Mouse (Mus musculus): Measurements from ENCODE around the gene Col27a1. TPM values are rescaled to one million over a fixed set of nuclear protein-coding genes. Genes with fewer than 3 reads are reported as not detected.

The Col27a1 gene
- polyA plus RNA-seq, 1 experiment from 2014 or later, result 18.6 TPM

DNA sequence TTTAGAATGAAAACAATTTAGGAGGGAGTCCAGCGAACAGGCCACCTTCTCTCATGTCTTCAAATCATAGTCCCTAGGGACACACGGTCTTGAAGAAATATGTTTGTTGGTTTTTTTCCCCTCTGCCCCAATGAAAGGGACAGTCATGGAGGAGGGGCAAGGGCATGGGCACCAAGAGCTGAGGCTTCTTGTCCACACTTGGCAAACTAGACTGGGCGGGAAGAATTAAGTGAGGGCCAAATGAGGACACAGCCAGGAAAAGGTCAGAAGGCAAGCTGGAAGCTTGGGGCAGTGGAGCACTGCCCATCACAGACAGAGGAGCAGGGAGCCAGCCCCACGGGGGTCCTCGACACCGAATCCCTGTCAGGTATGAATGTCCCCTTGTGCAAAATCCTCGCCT, 9.9 kb upstream of the Col27a1 start:
- Histone ChIP-seq H3K4me1 (no peaks in the 10 kb centered on the region), H3K4me3 (replicated peaks) (no peak overlapping the region), H3K9ac (no peak overlapping the region), H3K9me3 (no peaks in the 10 kb centered on the region), H3K4me2 (no peak overlapping the region), H3K36me3 (no peaks in the 10 kb centered on the region), H3K27me3 (replicated peaks) (no peaks in the 10 kb centered on the region), H3K27ac (no peak overlapping the region)
- no peak for ATAC-seq (ENCODE audit: insufficient read depth, low FRiP score, low read depth)
- 85% methylated on average over 7 of the region's 7 CpGs for WGBS

DNA sequence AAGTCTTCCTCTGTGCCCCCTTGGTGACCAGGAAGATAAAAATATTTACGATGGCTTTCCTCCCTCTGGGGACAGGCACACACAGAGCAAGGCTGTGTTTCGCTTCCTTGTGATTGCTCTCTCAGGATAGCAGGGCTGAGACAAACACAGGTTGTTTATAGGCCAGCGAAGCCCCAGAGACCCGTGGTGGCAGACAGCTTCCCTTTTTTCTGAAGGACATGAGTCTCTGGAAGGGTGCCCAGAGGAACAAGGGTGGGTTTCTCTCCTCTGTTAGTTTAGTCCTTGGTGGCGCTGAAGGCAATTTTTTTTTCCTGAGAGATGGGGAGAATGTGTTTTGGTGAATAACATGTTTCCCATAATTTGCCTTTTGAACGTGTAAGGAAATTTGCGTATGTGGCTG, 8.2 kb upstream of the Col27a1 start:
- H3K36me3 ChIP-seq, result no peaks in the 10 kb centered on the region
- WGBS, result 61% methylated on average over 7 of the region's 7 CpGs
- no peaks in the 10 kb centered on the region for H3K9me3 ChIP-seq
- H3K27me3 ChIP-seq (replicated peaks), result no peaks in the 10 kb centered on the region
- H3K27ac ChIP-seq, result no peak overlapping the region
- no peak overlapping the region for H3K9ac ChIP-seq
- no peak for ATAC-seq (ENCODE audit: insufficient read depth, low FRiP score, low read depth)
- no peak overlapping the region for H3K4me2 ChIP-seq
- no peak overlapping the region for H3K4me3 ChIP-seq (replicated peaks)
- H3K4me1 ChIP-seq, result no peaks in the 10 kb centered on the region

DNA sequence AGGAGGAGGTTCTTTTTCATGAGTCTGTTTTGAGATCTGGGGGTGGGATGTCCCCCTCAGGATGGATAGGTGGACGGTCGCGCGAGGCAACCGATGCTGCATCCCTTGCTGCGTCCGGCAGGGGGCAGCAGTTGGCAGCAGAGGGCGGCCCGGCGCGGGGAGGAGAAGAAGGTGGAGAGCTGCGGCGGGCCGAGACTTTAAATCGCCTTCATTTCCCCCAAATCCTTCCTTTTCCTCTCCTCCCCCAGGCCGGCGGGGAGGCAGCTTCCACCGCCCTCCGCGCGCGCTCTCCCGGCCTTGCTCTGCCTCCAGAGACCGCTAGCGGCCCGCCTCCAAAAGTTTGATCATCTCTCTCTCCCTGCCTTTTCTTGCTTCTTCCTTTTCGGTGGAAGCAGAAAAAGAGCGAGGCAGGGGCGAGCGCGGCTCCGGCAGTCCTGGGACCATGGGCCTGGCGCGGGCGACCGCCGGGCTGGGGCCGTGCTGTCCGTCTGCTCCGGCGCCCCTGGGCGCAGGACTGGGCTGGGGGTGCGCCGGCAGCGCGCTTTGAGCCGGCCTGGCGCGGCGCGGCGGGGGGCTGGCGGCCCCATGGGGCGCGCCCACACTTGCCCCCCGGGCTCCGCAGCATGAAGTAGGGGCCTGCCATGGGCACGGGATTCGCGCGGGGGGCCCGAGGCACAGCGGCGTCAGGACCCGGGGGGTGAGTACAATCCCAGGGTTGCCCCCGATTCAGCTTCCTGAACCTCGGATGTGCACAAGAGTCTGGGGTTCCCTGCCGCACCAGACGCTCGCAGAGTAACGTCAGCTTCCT, 1.6 kb downstream of the Col27a1 start:
- Histone ChIP-seq H3K36me3 (no peaks in the 10 kb centered on the region), H3K9ac (peak overlapping the region; percentile 88), H3K27ac (peak overlapping the region; percentile 79), H3K9me3 (no peaks in the 10 kb centered on the region), H3K4me3 (replicated peaks) (peak overlapping the region; percentile 83), H3K4me2 (peak overlapping the region; percentile 96), H3K27me3 (replicated peaks) (no peaks in the 10 kb centered on the region; the same call in 1 of the 2 replicates), H3K4me1 (peaks cover 28% of the 10 kb centered on the region)
- peak; percentile 19 for ATAC-seq (ENCODE audit: insufficient read depth, low FRiP score, low read depth)
- WGBS, result under 1% methylated on average over 69 of the region's 71 CpGs

GRCm38 (mm10) chr4:63215993-63216531, 2.3 kb downstream of the Col27a1 start:
- peaks cover 28% of the 10 kb centered on the region for H3K4me1 ChIP-seq
- H3K27ac ChIP-seq, result peak overlapping the region; percentile 79
- ATAC-seq (ENCODE audit: insufficient read depth, low FRiP score, low read depth), result peak; percentile 12; the same call in 1 of the 2 replicates
- no peaks in the 10 kb centered on the region for H3K9me3 ChIP-seq
- H3K4me2 ChIP-seq, result peak overlapping the region; percentile 96
- H3K27me3 ChIP-seq (replicated peaks), result no peaks in the 10 kb centered on the region; the same call in 1 of the 2 replicates
- H3K4me3 ChIP-seq (replicated peaks), result peak overlapping the region; percentile 83
- H3K9ac ChIP-seq, result peak overlapping the region; percentile 88
- WGBS, result 2% methylated on average over 24 of the region's 24 CpGs
- no peaks in the 10 kb centered on the region for H3K36me3 ChIP-seq

- peak overlapping the region; percentile 83 for H3K4me3 ChIP-seq (replicated peaks)
- H3K4me2 ChIP-seq, result peak overlapping the region; percentile 96
- ATAC-seq (ENCODE audit: insufficient read depth, low FRiP score, low read depth), result peak; percentile 32; the same call in 1 of the 2 replicates
- H3K9ac ChIP-seq, result 0 out of 2 replicates have a peak overlapping the region, but pooled peaks have one; percentile 88
- peaks cover 28% of the 10 kb centered on the region for H3K4me1 ChIP-seq
- H3K27me3 ChIP-seq (replicated peaks), result no peaks in the 10 kb centered on the region; the same call in 1 of the 2 replicates
- WGBS, result 14% methylated on average over 9 of the region's 9 CpGs
- H3K27ac ChIP-seq, result peak overlapping the region; percentile 79
- 0 out of 2 replicates have a peak, but pooled peaks cover 3% of the 10 kb centered on the region for H3K36me3 ChIP-seq
- no peaks in the 10 kb centered on the region for H3K9me3 ChIP-seq
These were observed 2.8 kb downstream of the Col27a1 start for GRCm38 (mm10) chr4:63216566-63216965.

DNA sequence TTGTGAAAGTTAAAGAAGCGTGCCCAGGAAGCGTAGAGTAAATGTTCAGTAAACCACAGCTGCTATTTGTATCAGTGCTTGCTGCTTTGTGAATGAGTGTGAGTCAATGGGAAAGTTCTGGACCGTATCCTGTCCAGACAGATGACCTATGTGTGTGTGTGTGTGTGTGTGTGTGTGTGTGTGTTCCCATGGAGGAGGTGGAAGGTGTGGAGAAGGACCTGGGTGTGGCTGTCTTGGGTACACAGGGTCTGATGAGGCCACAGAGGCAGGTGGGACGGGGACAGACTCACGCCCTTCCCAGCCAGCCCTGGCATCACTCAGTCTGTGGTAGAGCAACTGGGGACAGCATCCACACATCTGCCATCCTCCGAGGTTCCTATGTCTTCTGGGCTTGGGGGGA, 3.7 kb downstream of the Col27a1 start:
- H3K27me3 ChIP-seq (replicated peaks), result no peaks in the 10 kb centered on the region; the same call in 1 of the 2 replicates
- WGBS, result 69% methylated on average over 6 of the region's 6 CpGs
- peak overlapping the region; percentile 96 for H3K4me2 ChIP-seq
- H3K36me3 ChIP-seq, result 0 out of 2 replicates have a peak, but pooled peaks cover 11% of the 10 kb centered on the region
- no peak for ATAC-seq (ENCODE audit: insufficient read depth, low FRiP score, low read depth)
- H3K9ac ChIP-seq, result no peak overlapping the region
- H3K27ac ChIP-seq, result 0 out of 2 replicates have a peak overlapping the region, but pooled peaks have one; percentile 41
- no peak overlapping the region; the same call in 1 of the 2 replicates for H3K4me3 ChIP-seq (replicated peaks)
- peaks cover 28% of the 10 kb centered on the region for H3K4me1 ChIP-seq
- H3K9me3 ChIP-seq, result no peaks in the 10 kb centered on the region

DNA sequence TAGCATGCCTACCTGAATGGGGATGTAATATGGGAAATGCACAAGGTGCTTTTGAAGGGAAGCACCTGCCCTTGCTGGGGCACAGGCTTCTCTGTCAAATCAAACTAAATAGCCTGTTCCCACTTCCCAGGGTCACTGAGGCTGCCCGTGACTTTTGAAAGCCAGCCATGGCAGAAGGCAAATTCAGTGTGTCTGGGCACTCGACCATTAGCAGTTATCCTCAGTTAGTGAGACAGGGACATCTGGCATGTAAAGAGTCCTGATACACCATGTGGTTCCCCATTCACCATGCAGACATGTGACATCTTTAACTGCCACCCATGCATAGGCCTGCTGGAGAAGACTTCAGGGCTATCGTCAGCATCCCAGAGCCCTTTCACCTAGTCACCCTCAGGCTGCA, 5.3 kb downstream of the Col27a1 start:
- Histone ChIP-seq H3K4me1 (peaks cover 22% of the 10 kb centered on the region), H3K9ac (no peak overlapping the region), H3K9me3 (no peaks in the 10 kb centered on the region), H3K4me3 (replicated peaks) (no peak overlapping the region), H3K27me3 (replicated peaks) (no peaks in the 10 kb centered on the region; the same call in 1 of the 2 replicates), H3K27ac (no peak overlapping the region), H3K36me3 (0 out of 2 replicates have a peak, but pooled peaks cover 15% of the 10 kb centered on the region), H3K4me2 (no peak overlapping the region)
- 83% methylated on average over 3 of the region's 3 CpGs for WGBS
- no peak for ATAC-seq (ENCODE audit: insufficient read depth, low FRiP score, low read depth)

DNA sequence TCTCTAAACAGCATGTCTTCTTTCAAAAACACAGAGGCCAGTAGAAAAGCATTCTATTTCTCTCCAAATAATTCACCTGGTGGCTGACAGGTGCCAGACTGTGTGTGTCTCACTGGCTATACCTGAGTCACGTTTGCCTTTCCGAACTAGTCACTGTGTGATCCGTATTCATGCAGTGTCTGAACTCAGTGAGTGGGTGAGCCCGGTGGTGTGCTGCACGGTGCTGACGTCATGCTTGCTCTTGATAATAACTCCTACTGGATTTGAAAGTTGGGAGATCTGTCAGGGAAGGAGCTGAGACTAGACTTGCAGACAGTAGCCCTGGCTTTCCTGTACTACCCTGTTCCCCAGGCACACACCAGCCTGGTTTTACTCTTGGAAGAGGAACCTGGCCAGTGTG, 5.8 kb downstream of the Col27a1 start:
- peaks cover 17% of the 10 kb centered on the region for H3K4me1 ChIP-seq
- H3K9me3 ChIP-seq, result no peaks in the 10 kb centered on the region
- H3K27me3 ChIP-seq (replicated peaks), result no peaks in the 10 kb centered on the region
- 71% methylated on average over 6 of the region's 6 CpGs for WGBS
- H3K27ac ChIP-seq, result no peak overlapping the region
- H3K9ac ChIP-seq, result no peak overlapping the region
- H3K4me3 ChIP-seq (replicated peaks), result no peak overlapping the region
- H3K36me3 ChIP-seq, result peaks cover 19% of the 10 kb centered on the region; the same call in 1 of the 2 replicates
- H3K4me2 ChIP-seq, result no peak overlapping the region
- ATAC-seq (ENCODE audit: insufficient read depth, low FRiP score, low read depth), result no peak

DNA sequence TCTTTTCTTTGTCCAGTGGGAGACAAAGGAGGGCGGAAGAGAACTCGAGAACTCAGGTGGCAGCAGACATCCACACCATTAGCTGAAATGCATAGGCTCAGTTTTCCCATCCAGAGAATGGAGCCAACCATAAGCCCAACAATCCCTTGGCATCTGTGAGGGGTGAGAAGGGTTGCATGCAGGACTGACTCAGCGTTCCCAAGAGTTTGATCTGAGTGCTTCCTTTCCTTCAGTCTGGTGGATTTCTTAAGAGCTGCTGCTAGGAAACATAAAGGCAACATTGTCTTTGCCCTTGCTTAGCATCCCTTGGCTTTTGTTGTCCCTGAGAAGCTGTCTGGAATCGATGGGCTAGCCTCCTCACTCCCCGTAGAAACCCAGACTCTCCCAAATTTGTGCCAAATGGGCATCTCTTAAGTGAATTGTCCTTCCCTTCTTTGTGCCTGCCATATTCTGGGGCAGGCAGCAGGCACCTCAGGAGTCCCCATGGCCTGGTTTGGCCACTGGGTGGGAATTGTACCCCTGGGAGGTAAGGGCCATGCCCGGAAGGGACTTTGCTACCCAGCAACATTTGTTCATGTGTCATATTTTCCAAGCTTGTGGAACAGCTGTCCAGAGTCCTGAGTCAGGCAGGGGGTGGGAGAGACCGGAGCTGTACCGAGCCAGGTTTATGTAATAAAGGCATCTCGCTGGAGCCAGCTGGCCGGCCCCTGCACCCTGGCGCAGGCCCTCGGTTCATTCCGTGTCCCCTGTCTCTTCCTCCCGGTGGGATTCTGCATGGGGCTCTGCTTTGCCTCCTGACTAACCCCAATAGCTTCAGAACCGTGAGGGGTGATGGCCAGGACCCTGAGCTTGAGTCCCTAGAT, 7.5 kb downstream of the Col27a1 start:
- Histone ChIP-seq H3K4me2 (no peak overlapping the region), H3K4me3 (replicated peaks) (no peak overlapping the region), H3K9me3 (no peaks in the 10 kb centered on the region), H3K36me3 (peaks cover 19% of the 10 kb centered on the region; the same call in 1 of the 2 replicates), H3K27ac (no peak overlapping the region), H3K27me3 (replicated peaks) (no peaks in the 10 kb centered on the region), H3K4me1 (peaks cover 24% of the 10 kb centered on the region), H3K9ac (no peak overlapping the region)
- WGBS, result 73% methylated on average over 15 of the region's 15 CpGs
- ATAC-seq (ENCODE audit: insufficient read depth, low FRiP score, low read depth), result no peak

DNA sequence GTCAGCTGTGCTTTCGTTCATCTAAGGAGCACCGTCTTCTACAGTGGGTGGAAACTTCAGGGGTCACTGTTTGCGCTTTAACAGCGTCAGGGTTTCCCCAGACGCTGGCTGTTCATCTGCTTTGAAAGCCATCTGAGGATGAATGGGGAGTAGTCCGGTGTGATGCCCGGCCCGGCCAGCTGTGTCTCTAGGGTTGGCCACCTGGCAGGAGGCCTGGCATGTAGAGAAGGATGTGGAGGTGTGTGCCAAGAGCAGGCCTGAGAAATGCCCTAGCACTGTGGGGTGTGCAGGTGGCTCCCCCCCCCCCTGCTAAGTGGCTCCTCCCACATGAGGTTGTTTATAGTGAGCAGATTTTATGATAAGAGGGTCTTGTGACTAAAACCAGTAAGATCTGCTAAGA, 8.4 kb downstream of the Col27a1 start:
- H3K36me3 ChIP-seq, result peaks cover 19% of the 10 kb centered on the region; the same call in 1 of the 2 replicates
- H3K4me1 ChIP-seq, result peaks cover 23% of the 10 kb centered on the region
- no peaks in the 10 kb centered on the region for H3K27me3 ChIP-seq (replicated peaks)
- no peak overlapping the region for H3K4me3 ChIP-seq (replicated peaks)
- H3K4me2 ChIP-seq, result no peak overlapping the region
- ATAC-seq (ENCODE audit: insufficient read depth, low FRiP score, low read depth), result no peak
- no peaks in the 10 kb centered on the region for H3K9me3 ChIP-seq
- H3K9ac ChIP-seq, result no peak overlapping the region
- WGBS, result 71% methylated on average over 8 of the region's 8 CpGs
- H3K27ac ChIP-seq, result no peak overlapping the region

DNA sequence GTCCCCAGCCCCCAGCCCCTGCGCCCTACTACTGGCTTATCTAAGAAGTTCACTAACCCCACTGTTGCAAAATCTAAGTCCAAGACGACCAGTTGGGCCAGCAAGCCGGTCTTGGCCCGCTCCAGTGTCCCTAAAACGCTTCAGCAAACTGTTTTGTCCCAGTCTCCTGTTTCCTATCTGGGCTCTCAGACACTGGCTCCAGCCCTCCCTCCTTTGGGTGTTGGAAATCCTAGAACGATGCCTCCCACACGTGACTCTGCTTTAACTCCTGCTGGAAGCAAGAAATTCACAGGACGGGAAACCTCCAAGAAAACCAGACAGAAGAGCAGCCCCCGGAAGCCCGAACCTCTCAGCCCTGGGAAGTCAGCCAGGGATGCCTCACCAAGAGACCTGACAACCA, 11.6 kb downstream of the Col27a1 start:
- H3K9ac ChIP-seq, result no peak overlapping the region
- H3K4me3 ChIP-seq (replicated peaks), result no peak overlapping the region
- ATAC-seq (ENCODE audit: insufficient read depth, low FRiP score, low read depth), result no peak
- peaks cover 19% of the 10 kb centered on the region; the same call in 1 of the 2 replicates for H3K36me3 ChIP-seq
- no peak overlapping the region for H3K27ac ChIP-seq
- peaks cover 22% of the 10 kb centered on the region for H3K4me1 ChIP-seq
- H3K27me3 ChIP-seq (replicated peaks), result no peaks in the 10 kb centered on the region
- no peak overlapping the region for H3K4me2 ChIP-seq
- WGBS, result 64% methylated on average over 10 of the region's 10 CpGs
- H3K9me3 ChIP-seq, result no peaks in the 10 kb centered on the region
